Mouse (Mus musculus): ENCODE measurements around the gene Slco3a1.

- TF ChIP-seq CTCF (IDR thresholded peaks at IDR 0.05; ENCODE audit: control insufficient read depth, insufficient read depth, low read length) (no peak), POLR2A (IDR thresholded peaks at IDR 0.05; ENCODE audit: borderline replicate concordance, control insufficient read depth, low read depth, low read length) (no peak)
Measured at GRCm38 (mm10) chr7:74451047-74451446, 103.5 kb downstream of the Slco3a1 start.

All from bone marrow, adult 2 months (tissue).